Mouse (Mus musculus) neutrophil, adult 5-6 weeks (primary cell): ENCODE results near the gene Rapgef5. TPM values are rescaled to one million over a fixed set of nuclear protein-coding genes. Genes with fewer than 3 reads are reported as not detected.

Source experiments
- ATAC-seq: fragments of 151-379, 151-347 bp; 2 replicates; pipeline ENCODE4 v1.8.0; 2017; ENCODE audit warnings: mild to moderate bottlenecking, moderate TSS enrichment; ENCODE audit not compliant: insufficient number of reproducible peaks, poor library complexity, low FRiP score, severe bottlenecking; ENCODE audit errors: extremely low read depth
- total RNA-seq: library from RNA; stranded (forward); fragments of 200-1000 nt; gene quantifications from 2 replicates; pipeline ENCODE4 v1.2.3, GENCODE M21; 2017

The Rapgef5 gene
- total RNA-seq, 1 experiment from 2014 or later = 13.7 TPM

DNA sequence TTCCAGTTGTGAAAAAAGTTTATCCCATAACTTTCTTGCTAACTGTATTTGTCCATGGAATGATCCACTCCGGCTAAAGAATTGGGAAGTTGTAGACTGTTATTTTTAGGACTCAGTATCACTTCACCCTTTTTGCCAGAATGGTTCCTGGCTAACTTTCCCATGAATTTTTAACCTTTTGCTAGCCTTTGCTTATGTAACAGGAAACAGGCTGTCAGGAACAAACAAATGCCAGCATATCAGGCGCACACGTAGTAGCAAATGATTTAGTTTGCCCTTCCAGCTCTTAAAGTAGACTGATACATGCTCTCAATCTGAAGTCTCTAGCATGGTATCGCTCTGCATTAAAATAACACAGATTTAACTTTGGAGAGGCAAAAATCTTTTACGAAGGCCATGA lies 141.5 kb downstream of the Rapgef5 start:
- ATAC-seq = no peak

DNA sequence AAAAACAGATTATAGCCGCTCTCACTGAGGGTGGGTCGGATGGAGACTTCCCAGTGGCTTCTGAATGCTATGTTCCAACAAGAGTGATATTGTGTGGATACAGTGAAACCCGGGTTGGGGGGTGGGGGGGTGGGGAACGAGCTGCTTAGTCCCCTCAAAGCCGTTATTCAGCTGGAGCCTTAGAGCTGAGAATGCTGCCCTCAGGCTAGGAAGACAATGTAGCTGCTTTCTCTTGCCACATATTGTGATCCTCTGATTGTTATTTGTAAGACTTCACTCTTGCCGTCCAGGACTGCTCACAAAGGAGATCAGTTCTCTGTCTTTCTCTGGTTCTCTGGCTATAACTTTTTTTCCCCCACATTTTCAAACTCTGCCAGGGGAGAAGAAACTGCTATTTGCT lies 142.5 kb downstream of the Rapgef5 start:
- no peak for ATAC-seq

DNA sequence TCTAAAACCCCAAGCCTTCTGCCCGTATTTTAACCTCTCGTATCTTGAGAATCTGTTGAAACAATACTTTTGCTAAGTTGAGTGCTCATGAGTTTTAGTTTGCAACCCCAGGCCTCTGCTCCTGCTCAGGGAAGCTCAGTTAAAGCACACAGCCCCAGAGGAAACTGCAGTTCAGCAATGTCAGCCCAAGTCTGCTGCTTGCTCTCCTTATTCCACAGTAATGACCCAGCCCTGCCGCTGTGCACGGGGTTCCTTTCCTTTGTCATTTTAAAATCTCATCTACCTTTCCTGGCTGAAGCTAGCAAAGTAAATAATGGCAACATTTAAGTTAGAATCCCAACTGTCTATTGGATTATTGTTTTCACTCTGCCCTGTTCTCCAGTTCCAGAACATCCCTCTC lies 144.1 kb downstream of the Rapgef5 start:
- ATAC-seq = no peak

DNA sequence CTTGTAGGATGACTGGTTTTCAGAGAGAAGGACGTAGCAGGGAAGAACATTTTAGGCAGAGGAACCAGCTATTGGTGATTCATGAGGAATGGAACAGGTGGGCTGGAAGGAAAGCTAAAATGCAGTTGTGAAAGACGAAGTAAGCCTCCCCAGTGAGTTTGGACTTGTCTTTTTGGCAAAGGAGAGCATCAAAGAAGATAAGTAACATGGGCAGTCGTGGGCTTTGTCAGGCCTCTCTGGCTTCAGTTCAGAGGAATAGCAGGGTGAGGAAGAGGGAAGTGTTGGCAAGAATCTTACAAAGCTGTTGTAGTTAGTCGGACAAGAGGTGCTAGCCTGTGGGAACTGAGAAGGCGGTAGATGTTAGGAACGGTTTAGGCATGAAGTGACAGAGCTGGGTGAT lies 145.6 kb downstream of the Rapgef5 start:
- no peak for ATAC-seq

DNA sequence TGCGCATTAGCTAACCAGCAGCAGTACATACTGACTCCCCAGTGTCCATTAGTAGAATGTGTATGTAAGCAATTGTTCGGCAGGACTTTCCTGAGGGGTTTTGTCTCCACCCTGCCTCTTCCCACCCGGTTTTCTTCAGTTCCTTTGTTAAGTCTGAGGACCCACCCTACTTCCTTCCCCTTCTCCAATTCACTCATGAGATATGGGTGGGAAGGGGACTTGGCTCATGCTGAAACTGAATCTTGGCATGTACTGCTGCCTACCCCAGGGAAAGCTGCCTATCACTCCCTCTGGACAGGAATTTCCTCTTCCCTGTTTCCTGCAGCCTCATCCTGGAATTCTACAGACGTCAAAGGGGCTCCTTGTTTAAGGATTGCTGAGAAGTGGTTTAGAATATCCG lies 147.4 kb downstream of the Rapgef5 start:
- no peak for ATAC-seq

DNA sequence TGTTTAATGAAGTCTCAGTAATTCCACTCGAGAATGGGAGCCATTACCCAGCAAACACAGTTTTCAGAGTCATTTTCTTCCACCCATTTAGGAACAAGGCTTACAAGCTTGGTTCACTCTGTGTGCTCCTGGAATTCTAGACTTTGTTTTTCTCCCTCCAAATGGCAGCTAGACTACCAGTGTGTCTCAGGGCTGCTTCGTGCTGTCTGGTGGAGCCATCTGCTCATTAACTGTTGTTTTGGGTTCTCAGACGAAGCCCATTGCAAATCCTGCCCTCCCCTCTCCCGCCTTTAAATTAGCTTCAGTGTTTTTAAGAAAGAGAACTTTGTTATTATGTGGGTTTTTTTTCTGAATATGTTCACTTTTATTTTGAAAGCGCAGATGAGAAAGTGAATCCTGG lies 148.4 kb downstream of the Rapgef5 start:
- ATAC-seq = no peak

DNA sequence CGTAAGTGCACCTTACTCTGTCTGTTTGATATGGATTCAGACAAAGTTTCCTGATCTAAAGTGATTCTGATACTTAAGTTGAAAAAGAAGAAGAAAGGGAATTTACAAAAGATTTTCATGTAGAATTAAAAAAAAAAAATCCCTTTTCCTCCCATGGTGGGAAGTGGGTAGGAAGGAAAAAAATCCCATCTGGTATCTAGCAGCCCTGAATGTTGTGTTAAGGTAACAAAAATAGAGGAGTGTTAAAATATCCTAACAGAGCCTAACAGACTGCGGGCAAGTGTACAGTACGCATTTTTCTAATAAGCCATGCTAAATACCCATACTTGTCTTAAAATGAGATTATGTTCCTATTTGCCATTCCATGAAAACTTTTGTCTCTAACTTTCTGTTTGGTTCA lies 150.1 kb downstream of the Rapgef5 start:
- ATAC-seq = no peak

DNA sequence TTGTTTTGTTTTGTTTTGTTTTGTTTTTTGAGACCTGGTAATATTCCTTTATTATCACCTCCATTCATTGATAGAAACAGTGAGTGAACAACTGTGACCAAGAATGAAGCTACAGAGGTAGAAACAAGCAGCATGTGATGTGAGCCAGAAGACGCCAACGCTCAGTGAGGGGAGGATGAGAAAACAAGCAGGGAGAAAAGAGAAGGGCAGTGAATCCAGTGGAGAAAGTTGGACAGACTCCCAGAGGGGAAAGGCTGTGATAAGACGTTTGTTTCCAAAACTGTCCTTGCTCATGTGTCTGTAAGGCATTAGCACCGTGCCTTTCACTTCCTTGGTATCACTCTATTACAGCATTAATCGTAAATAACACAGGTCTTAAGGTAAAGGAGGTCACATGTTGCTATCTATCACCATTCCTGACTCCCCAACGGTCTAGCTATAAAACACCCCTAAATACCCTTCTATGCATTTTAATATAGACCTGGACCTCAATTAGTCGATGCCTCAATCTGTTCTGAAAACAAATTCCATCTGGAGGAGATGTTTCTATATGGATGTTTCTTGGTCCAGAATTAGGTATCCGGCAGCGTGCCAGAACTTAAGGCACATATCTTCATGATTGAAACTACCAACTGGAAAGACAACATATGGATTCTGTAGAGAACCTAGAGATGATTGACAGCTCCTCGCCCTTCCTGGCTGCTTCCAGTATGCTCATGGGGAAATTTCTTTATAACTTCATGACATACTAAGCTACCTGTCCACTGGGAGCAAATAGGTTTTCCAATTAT lies 153.5 kb downstream of the Rapgef5 start:
- ATAC-seq = no peak

DNA sequence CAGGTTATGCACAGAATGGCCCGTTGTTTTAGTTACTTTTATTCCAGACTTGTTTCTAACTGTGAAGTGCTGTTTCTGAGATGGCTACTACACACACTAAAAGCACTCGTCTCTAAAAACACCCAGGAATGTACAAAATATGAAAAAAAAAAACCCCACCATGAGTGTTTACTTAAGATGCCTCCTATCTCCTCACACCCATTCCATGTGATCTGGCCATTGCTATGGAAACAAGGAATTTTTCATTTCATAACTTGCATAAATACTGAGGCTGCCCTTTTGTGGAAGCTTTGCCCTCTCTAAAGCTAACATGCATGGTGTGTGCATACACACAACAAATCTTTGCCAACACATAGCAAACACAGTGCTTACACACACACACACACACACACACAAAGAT lies 156.9 kb downstream of the Rapgef5 start:
- no peak for ATAC-seq

DNA sequence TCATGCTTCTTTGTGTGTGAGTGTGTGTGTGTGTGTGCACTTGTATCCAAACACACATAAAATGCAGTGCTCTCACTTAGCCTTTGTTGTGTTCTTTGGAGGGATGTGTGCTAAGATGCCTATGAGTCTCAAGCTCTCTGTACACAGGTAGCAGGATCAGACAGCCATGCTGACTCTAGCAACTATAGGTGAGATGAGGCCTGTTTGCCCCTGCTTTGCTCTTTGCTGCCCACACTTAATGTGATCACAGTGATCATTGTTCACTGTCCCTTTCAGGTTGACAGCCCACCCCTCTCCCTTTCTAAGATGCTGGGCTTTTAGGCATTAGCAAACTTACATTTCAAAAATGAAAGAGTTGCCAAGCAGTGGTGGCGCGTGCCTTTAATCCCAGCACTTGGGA lies 158.2 kb downstream of the Rapgef5 start:
- no peak for ATAC-seq

DNA sequence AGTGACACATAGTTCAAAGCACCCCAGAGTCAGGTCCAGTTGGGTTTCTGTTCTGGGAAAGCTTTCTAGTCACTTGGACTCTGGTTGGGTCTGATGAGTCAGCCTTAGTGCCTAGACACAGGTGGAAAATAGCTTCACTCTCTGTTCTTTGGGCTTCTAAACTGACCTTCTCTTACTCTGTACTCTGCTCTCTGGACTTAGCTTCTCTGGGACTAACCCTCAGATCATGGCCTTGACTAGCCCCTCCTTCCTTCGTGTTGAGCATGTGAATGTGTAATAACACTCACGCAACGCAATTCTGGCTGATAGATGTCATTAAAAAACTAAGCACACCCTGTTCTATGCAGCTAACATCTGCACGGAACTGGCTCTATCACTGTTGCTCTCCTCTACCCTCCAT lies 160.0 kb downstream of the Rapgef5 start:
- ATAC-seq = no peak

DNA sequence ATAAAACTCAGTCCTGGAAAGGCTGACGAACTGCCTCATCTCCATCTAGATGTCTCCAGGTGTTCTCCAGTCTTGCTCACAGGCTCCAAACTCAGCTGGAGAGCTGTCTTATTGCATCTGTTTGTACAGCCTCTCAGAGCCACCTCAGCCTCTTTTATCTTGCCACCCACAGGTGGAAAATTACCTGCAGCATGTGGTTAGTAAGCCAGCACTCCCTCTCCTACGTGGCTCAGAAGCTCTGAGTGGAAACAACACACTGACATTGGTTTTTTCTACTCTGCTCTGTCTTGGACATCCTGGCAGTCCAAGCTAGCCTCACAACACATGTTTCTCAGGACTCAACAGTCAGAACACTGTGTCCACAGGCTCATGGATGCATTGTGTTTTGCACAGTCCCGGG lies 162.6 kb downstream of the Rapgef5 start:
- no peak for ATAC-seq

DNA sequence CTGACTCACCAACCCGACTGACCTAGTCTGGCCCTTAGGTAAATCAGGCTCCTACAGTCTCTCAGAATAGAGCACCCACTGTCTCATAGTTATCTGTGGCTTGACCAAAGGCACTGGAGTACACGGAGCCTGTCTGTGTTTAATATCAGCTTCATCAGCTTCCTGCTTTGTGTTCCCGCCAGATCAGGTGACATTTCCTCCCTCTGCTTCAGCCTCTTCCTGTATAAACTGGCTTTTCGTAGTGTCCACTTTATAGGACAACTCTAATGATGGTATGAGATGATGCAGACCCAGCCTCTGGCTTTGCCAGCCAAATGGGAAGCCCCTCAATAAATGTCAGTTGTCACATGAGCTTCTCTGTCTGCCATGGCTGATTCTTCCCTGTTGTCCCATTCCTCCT lies 163.5 kb downstream of the Rapgef5 start:
- no peak for ATAC-seq

DNA sequence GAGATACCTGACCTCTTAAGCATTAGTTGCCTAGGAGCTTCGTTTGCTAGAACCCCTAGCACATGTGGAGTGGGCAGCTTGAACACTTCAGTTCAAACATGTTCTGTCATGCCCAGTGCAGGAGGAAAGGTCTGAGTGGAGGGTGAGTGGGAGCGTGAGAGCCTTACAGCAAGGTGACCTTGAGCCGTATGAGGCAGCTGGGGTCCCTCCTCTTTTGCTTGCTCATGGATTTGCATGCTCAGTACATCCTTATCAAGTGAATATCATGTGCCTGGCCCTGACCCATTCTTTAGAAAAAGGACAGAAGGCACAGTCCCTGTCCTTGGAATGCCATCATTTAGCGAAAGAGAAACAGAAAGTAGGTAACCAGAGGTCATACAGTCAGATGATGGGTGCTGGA lies 165.0 kb downstream of the Rapgef5 start:
- ATAC-seq = no peak

DNA sequence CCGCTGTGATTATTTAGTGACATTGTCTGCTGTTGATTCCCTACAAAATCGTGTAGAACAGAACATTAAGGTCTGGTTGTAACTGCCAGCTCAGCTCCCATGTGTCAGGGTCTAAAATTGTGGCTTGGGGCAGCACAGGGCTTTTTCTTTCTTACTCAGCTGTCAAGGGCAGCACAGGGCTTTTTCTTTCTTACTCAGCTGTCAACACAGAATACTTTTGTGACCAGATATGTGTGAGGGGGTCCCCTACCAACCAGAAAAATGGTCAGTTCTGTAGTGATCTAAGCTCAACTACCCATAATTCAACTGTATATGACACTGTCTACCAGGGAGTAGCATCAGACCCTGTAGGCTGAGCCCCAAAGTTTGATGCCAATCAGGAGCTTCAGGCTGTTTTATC lies 167.1 kb downstream of the Rapgef5 start:
- ATAC-seq = no peak

DNA sequence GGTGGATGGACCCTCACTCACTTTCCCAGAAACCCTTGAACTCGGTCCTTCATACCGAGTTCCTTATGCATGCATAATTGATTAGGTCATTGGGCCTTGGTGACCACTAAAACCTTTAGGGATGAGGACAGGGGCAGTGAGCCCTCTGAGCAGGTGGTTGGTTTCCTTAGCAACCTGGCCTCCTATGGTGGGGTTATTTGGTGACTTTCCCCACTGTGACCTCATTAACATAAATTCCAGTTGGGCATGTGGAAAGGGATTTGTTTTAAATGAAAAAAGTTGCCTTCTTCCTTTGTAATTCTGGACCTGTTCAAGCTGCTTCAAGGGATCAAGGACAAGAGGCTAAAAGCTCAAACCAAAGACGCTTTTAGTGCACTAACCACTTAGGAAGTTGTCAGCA lies 167.7 kb downstream of the Rapgef5 start:
- ATAC-seq = no peak

DNA sequence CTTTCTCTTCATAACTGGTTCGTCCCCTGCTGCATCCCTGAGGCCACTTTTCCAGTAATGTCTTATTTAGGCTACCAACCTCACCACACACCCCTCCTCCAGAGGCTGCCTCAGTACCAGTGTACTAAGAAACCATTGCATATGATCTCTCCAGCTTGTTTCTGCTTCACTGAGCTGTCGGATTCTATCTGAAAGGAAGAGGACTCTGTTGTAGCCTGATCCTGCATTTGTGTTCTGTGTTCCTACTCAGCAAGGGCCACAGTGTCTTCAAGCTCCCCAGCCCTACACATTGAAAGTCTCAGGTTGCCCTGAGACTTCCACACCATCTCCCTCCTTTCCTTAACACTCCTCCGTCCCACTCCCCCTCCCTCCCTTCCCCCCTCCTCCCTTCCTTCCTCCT lies 168.5 kb downstream of the Rapgef5 start:
- ATAC-seq = no peak

DNA sequence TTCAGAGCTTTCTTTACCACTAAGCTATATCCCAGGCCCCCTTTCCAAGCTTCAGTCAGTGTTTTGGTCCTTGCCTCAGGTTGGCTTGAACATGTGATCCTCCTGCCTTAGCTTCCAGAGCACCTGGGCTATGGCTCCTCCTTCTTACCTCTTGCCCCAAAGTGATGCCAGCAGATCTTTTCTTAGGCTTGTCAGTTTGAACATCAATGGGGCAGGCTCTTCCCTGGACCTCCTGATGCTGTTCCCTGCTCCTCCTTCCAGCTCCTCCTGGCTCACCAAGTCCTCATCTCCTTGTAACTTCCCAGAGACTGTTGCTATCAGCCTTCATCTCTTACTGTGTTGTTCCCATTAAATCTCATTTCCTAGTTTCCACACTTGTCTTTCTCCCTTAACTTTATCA lies 169.1 kb downstream of the Rapgef5 start:
- ATAC-seq = no peak

DNA sequence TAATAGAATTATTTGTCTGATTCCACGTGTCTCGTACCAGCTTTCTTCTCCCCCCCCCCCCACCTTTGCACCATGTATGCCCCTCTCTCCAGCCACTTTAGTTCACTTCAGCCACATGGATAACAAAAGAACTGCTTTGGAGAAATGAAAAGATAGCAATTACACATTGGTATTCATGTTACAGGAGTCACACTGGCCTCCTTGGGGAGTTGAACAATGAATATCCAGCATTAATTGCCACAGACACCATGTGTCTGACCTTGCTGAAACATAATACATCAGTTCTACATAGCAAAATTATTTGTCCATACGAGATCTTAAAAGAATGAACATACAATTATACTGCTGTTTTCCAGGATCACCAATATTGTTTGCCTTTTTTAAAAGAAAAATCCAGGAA lies 170.5 kb downstream of the Rapgef5 start:
- ATAC-seq = no peak

DNA sequence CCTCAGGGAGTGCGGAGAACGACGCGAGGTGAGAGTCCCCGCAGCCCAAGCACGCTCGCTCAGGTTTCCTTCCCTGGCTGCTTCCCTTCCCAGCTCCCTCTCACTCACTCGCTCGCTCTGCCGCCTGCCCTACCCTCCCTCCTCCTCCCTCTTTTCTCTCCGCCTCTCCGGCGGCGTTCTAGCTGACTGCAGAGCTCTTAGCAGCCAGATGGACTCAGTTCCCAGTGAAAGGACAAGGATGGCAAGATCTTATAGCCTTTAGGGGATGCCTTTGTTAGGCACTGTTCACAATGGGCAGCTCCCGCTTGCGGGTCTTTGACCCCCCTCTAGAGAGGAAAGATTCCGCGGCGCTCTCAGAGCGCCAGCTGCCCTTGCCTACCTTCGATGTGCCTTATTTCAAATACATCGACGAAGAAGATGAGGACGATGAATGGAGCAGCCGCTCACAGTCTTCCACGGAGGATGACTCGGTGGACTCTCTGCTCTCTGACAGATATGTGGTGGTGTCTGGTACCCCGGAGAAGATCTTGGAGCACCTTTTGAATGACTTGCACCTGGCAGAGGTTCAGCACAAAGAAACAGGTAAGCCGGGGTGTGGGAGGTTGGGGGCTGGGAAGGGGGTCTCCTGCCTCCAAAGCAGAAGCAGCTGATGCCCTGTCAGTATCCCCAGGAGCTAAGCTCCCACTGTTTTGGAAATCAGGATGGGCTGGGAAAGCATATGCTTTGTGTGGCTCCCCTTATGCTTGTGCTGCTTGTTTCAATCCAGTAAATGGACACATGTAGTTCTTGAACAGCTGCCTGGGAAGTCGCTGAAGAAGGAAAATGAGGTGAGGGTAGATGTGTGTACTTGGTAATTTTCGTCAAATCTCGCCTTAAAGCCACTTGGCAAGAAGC lies 172.6 kb downstream of the Rapgef5 start:
- ATAC-seq = no peak
